Comparison of ENCODE assay signal across 21 mouse cellular contexts in the genomic region with DNA sequence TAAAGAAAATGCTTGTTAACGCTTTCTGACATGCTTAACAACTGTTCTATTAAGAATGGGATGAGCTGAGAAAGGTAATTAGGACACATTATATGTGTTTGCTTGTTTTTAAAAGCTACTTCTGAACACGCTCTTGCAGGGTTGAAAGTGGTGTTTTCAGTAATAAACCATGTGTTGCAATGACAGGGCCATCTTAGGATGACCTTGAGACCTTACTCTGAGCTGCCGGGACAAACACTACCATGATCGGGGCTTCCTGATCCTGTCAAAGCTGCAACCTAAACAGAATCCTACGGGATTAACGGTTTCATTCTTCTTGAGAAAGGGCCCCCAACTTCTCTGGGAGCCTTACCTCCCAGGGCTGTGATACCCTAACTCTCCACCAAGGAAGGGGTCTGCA.
"Had no signal": no experiment of that assay in that cellular context is flagged by ENCODE, and none has a peak within 500 bp of the region (broad histone marks: within the 10 kb centered on the region; RNA-seq: fewer than 3 reads in every experiment).

No protein-coding gene starts in this region.

- H3K27me3 ChIP-seq: forebrain, embryonic 15.5 days; heart, embryonic 13.5 days; heart, embryonic 15.5 days; hindbrain, embryonic 13.5 days; hindbrain, embryonic 15.5 days; limb, embryonic 13.5 days; limb, embryonic 15.5 days had no signal

- H3K4me1 ChIP-seq: forebrain, embryonic 15.5 days; heart, embryonic 13.5 days; heart, embryonic 15.5 days; hindbrain, embryonic 13.5 days; hindbrain, embryonic 15.5 days; limb, embryonic 13.5 days; limb, embryonic 15.5 days had no signal

- DNase-seq: forebrain, postnatal 0 days; gastrocnemius, postnatal 14 days; gastrocnemius, postnatal 36 days; heart, adult 2 months; heart, postnatal 14 days; heart, postnatal 36 days; layer of hippocampus, adult 9-11 months; layer of hippocampus, postnatal 36 days; left cerebral cortex, postnatal 4 days; lung, adult 18-20 months had no signal

- H3K4me2 ChIP-seq: forebrain, embryonic 15.5 days; heart, embryonic 11.5 days; heart, embryonic 13.5 days; heart, embryonic 15.5 days; hindbrain, embryonic 13.5 days; hindbrain, embryonic 15.5 days; limb, embryonic 13.5 days; limb, embryonic 15.5 days had no signal

- H3K4me3 ChIP-seq: forebrain, embryonic 15.5 days; heart, adult 2 months; heart, embryonic 13.5 days; heart, embryonic 15.5 days; hindbrain, embryonic 13.5 days; hindbrain, embryonic 15.5 days; limb, embryonic 13.5 days; limb, embryonic 15.5 days had no signal

- H3K9ac ChIP-seq: forebrain, embryonic 15.5 days; forebrain, postnatal 0 days; heart, embryonic 13.5 days; heart, embryonic 15.5 days; hindbrain, embryonic 13.5 days; hindbrain, embryonic 15.5 days; limb, embryonic 13.5 days; limb, embryonic 15.5 days; liver, embryonic 14.5 days had no signal

- H3K27ac ChIP-seq: forebrain, embryonic 15.5 days; heart, adult 2 months; heart, embryonic 13.5 days; heart, embryonic 15.5 days; hindbrain, embryonic 13.5 days; hindbrain, embryonic 15.5 days; hindbrain, postnatal 0 days; limb, embryonic 13.5 days; limb, embryonic 15.5 days; liver, embryonic 14.5 days had no signal

- H3K9me3 ChIP-seq: forebrain, embryonic 15.5 days; heart, embryonic 13.5 days; heart, embryonic 15.5 days; hindbrain, embryonic 13.5 days; hindbrain, embryonic 15.5 days; limb, embryonic 13.5 days; limb, embryonic 15.5 days had no signal

- ATAC-seq: forebrain, embryonic 15.5 days; forebrain, postnatal 0 days; hindbrain, postnatal 0 days; intestine, embryonic 16.5 days had no signal
